Mouse (Mus musculus) gastrocnemius, postnatal 4 days (tissue): Measurements from ENCODE around the gene Sec14l4. TPM values are rescaled to one million over a fixed set of nuclear protein-coding genes. Genes with fewer than 3 reads are reported as not detected.

Experiments
- DNase-seq, 2 experiments: peaks; one replicate each; pipeline ENCODE4 v3.0.0; 2021 to 2022; ENCODE audit warnings: low spot score in 2 of 2, mixed read lengths in 2 of 2
- total RNA-seq, 2 experiments: library from RNA; stranded (reverse); gene quantifications; 2 replicates each; pipeline ENCODE4 v1.2.3; 2021

Sec14l4 gene
- total RNA-seq, 2 experiments from 2014 or later = 0.18 TPM; not detected in 1

GRCm38 (mm10) chr11:4076633-4077032 is 45.4 kb downstream of the Sec14l4 start:
- peak in 1 of 2 experiments; percentile 65 for DNase-seq

GRCm38 (mm10) chr11:4078267-4078933 is 47.1 kb downstream of the Sec14l4 start:
- no peak for DNase-seq

GRCm38 (mm10) chr11:4080219-4080618 is 49.0 kb downstream of the Sec14l4 start:
- DNase-seq = no peak

- DNase-seq = peak in 1 of 2 experiments; percentile 54
Observed at GRCm38 (mm10) chr11:4083316-4084078, 52.2 kb downstream of the Sec14l4 start.

GRCm38 (mm10) chr11:4086246-4086645 is 55.0 kb downstream of the Sec14l4 start:
- DNase-seq = no peak

GRCm38 (mm10) chr11:4087267-4087666 is 56.0 kb downstream of the Sec14l4 start:
- DNase-seq = no peak

- no peak for DNase-seq
Observed at GRCm38 (mm10) chr11:4093459-4094377, 62.5 kb downstream of the Sec14l4 start.

GRCm38 (mm10) chr11:4094378-4095170 is 63.3 kb downstream of the Sec14l4 start:
- peak in 1 of 2 experiments; percentile 51 for DNase-seq

- peak in 1 of 2 experiments; percentile 31 for DNase-seq
Observed at GRCm38 (mm10) chr11:4095171-4096053, 64.2 kb downstream of the Sec14l4 start, which contains the start of gene Mtfp1. Gene Mtfp1, minus strand, starts transcription at chr11:4095445.

GRCm38 (mm10) chr11:4096054-4096984 is 65.1 kb downstream of the Sec14l4 start:
- DNase-seq = peak; percentile 92 to 97

GRCm38 (mm10) chr11:4097091-4097621 is 65.9 kb downstream of the Sec14l4 start:
- DNase-seq = no peak

Other genes with a start within 250 kb of the Sec14l4 start
- gene Osbp2, start 167.6 kb upstream of the Sec14l4 start, total RNA-seq = 1 to 10 TPM; 1.1 to 1.7 TPM
- under 1 TPM; 0.17 to 0.21 TPM for gene 4921536K21Rik, start 136.4 kb upstream of the Sec14l4 start, total RNA-seq
- 1 to 10 TPM; 4.3 to 4.7 TPM for gene Dusp18, start 136.2 kb upstream of the Sec14l4 start, total RNA-seq
- gene Slc35e4, start 116.8 kb upstream of the Sec14l4 start, total RNA-seq = 10 to 100 TPM; 11.1 to 11.5 TPM
- gene Tcn2, start 99.3 kb upstream of the Sec14l4 start, total RNA-seq = 10 to 100 TPM; 25.2 to 32.3 TPM
- 10 to 100 TPM; 47.7 to 53.1 TPM for gene Pes1, start 67.5 kb upstream of the Sec14l4 start, total RNA-seq
- gene 4930556J24Rik, start 54.7 kb upstream of the Sec14l4 start, total RNA-seq = not detected
- 1 to 10 TPM; 4.9 to 5.0 TPM for gene Gal3st1, start 47.8 kb upstream of the Sec14l4 start, total RNA-seq
- not detected for gene Sec14l3, start 33.4 kb downstream of the Sec14l4 start, total RNA-seq
- 10 to 100 TPM in 1 of 2 experiments, 1 to 10 TPM in 1; 10.0 to 12.5 TPM for gene Mtfp1, start 64.0 kb downstream of the Sec14l4 start, total RNA-seq
- 1 to 10 TPM; 2.3 to 2.6 TPM for gene Sec14l2, start 92.0 kb downstream of the Sec14l4 start, total RNA-seq
- gene Rnf215, start 103.7 kb downstream of the Sec14l4 start, total RNA-seq = 10 to 100 TPM; 12.8 to 18.1 TPM
- 10 to 100 TPM in 1 of 2 experiments, 1 to 10 TPM in 1; 8.7 to 10.3 TPM for gene Ccdc157, start 128.8 kb downstream of the Sec14l4 start, total RNA-seq
- gene Sf3a1, start 128.9 kb downstream of the Sec14l4 start, total RNA-seq = 10 to 100 TPM; 41.2 to 50.6 TPM
- 10 to 100 TPM; 10.1 to 12.2 TPM for gene Tbc1d10a, start 155.3 kb downstream of the Sec14l4 start, total RNA-seq
- gene Castor1, start 186.8 kb downstream of the Sec14l4 start, total RNA-seq = 1 to 10 TPM; 8.7 to 9.8 TPM
- under 1 TPM; 0.22 to 0.36 TPM for gene Osm, start 205.0 kb downstream of the Sec14l4 start, total RNA-seq
- 1 to 10 TPM; 1.3 to 2.1 TPM for gene Lif, start 226.1 kb downstream of the Sec14l4 start, total RNA-seq